Mouse (Mus musculus): ENCODE measurements around the gene Tnfsf11.

Gene Tnfsf11

GRCm38 (mm10) chr14:78288903-78289302 is 18.9 kb downstream of the Tnfsf11 start:
- DNase-seq (ENCODE audit: low read depth, low spot score) = no peak

GRCm38 (mm10) chr14:78287906-78288800 is 19.7 kb downstream of the Tnfsf11 start:
- DNase-seq (ENCODE audit: low read depth, low spot score) = peak; percentile 37

GRCm38 (mm10) chr14:78286011-78286548 is 21.8 kb downstream of the Tnfsf11 start:
- DNase-seq (ENCODE audit: low read depth, low spot score) = no peak

- DNase-seq (ENCODE audit: low read depth, low spot score) = no peak
These were observed 25.4 kb downstream of the Tnfsf11 start for GRCm38 (mm10) chr14:78282490-78282889.

- no peak for DNase-seq (ENCODE audit: low read depth, low spot score)
These were observed 31.4 kb downstream of the Tnfsf11 start for GRCm38 (mm10) chr14:78276395-78276930.

- no peak for DNase-seq (ENCODE audit: low read depth, low spot score)
These were observed 33.0 kb downstream of the Tnfsf11 start for GRCm38 (mm10) chr14:78274851-78275250.

- DNase-seq (ENCODE audit: low read depth, low spot score) = no peak
These were observed 33.7 kb downstream of the Tnfsf11 start for GRCm38 (mm10) chr14:78274146-78274545.

- peak; percentile 65 for DNase-seq (ENCODE audit: low read depth, low spot score)
These were observed 34.3 kb downstream of the Tnfsf11 start for GRCm38 (mm10) chr14:78273571-78273970.

GRCm38 (mm10) chr14:78264876-78265275 is 43.0 kb downstream of the Tnfsf11 start:
- no peak for DNase-seq (ENCODE audit: low read depth, low spot score)

GRCm38 (mm10) chr14:78262596-78262995 is 45.2 kb downstream of the Tnfsf11 start:
- DNase-seq (ENCODE audit: low read depth, low spot score) = no peak

GRCm38 (mm10) chr14:78261246-78261645 is 46.6 kb downstream of the Tnfsf11 start:
- DNase-seq (ENCODE audit: low read depth, low spot score) = no peak

- no peak for DNase-seq (ENCODE audit: low read depth, low spot score)
These were observed 53.8 kb downstream of the Tnfsf11 start for GRCm38 (mm10) chr14:78254017-78254416.

- no peak for DNase-seq (ENCODE audit: low read depth, low spot score)
These were observed 61.2 kb downstream of the Tnfsf11 start for GRCm38 (mm10) chr14:78246601-78247000.

- DNase-seq (ENCODE audit: low read depth, low spot score) = no peak
These were observed 63.0 kb downstream of the Tnfsf11 start for GRCm38 (mm10) chr14:78244811-78245210.

- no peak for DNase-seq (ENCODE audit: low read depth, low spot score)
These were observed 68.5 kb downstream of the Tnfsf11 start for GRCm38 (mm10) chr14:78239346-78239745.

- DNase-seq (ENCODE audit: low read depth, low spot score) = no peak
These were observed 70.6 kb downstream of the Tnfsf11 start for GRCm38 (mm10) chr14:78237238-78237637.

GRCm38 (mm10) chr14:78236144-78236543 is 71.7 kb downstream of the Tnfsf11 start:
- DNase-seq (ENCODE audit: low read depth, low spot score) = no peak

- no peak for DNase-seq (ENCODE audit: low read depth, low spot score)
These were observed 72.5 kb downstream of the Tnfsf11 start for GRCm38 (mm10) chr14:78235296-78235695.

- no peak for DNase-seq (ENCODE audit: low read depth, low spot score)
These were observed 78.8 kb downstream of the Tnfsf11 start for GRCm38 (mm10) chr14:78229012-78229411.
